Mouse (Mus musculus) cerebellum, adult 2 months (tissue): ENCODE measurements around the gene Nudt13. TPM values are rescaled to one million over a fixed set of nuclear protein-coding genes. Genes with fewer than 3 reads are reported as not detected.

Source experiments
- DNase-seq, 2 experiments: peaks; one replicate each; pipeline ENCODE4 v3.0.0; 2021
- H3K27ac ChIP-seq: fragments of 200-500 bp; 2 replicates; pipeline ENCODE4 v1.5.1; 2012; ENCODE audit warnings: low read length, control low read depth, inconsistent platforms; ENCODE audit not compliant: insufficient read depth
- H3K27me3 ChIP-seq: fragments of 200-500 bp; 2 replicates; pipeline ENCODE4 v1.6.1; 2012; ENCODE audit warnings: inconsistent platforms, mild to moderate bottlenecking, low read length, moderate library complexity; ENCODE audit not compliant: control insufficient read depth, insufficient read depth
- H3K4me1 ChIP-seq: fragments of 200-500 bp; 2 replicates; pipeline ENCODE4 v1.6.1; 2011; ENCODE audit warnings: low read length; ENCODE audit not compliant: control insufficient read depth, insufficient read depth
- H3K4me3 ChIP-seq: fragments of 200-500 bp; replicated peaks from 2 replicates; pipeline ENCODE3; 2011; ENCODE audit warnings: mild to moderate bottlenecking, low read depth, low read length, control low read depth; ENCODE audit not compliant: insufficient read depth
- CTCF ChIP-seq: fragments of 200-500 bp; IDR thresholded peaks from 2 replicates; pipeline ENCODE4 v1.5.1; 2011; ENCODE audit warnings: low read depth, mild to moderate bottlenecking, control low read depth, low read length, moderate library complexity, borderline replicate concordance; ENCODE audit not compliant: insufficient read depth
- POLR2A ChIP-seq: fragments of 200-500 bp; IDR thresholded peaks from 2 replicates; pipeline ENCODE4 v1.6.1; 2011; ENCODE audit warnings: low read length, control low read depth, borderline replicate concordance; ENCODE audit not compliant: insufficient read depth
- WGBS: fragments of 180-500 bp; shearing (Covaris S2); methylation state at CpG from one replicate; pipeline ENCODE4 v1.1.7; 2018; 5-methylcytosine and 5-hydroxymethylcytosine counted together
- polyA plus RNA-seq: library from polyadenylated mRNA; depleted of rRNA; stranded (reverse); fragments of >200 nt; gene quantifications from 2 replicates; pipeline ENCODE4 v1.2.3, GENCODE M21; 2012

The Nudt13 gene
- polyA plus RNA-seq, 1 experiment: 27.6 TPM

- H3K27ac ChIP-seq: no peak overlapping the region
- no peak for TF ChIP-seq CTCF
- no peak for TF ChIP-seq POLR2A
- DNase-seq: no peak
- H3K4me3 ChIP-seq: no peak overlapping the region
- WGBS: 78% methylated on average over 1 of the region's 1 CpGs
- H3K4me1 ChIP-seq: no peaks in the 10 kb centered on the region
- no peaks in the 10 kb centered on the region for H3K27me3 ChIP-seq
Observed at GRCm38 (mm10) chr14:20315137-20315536, 20.6 kb downstream of the Nudt13 start.

DNA sequence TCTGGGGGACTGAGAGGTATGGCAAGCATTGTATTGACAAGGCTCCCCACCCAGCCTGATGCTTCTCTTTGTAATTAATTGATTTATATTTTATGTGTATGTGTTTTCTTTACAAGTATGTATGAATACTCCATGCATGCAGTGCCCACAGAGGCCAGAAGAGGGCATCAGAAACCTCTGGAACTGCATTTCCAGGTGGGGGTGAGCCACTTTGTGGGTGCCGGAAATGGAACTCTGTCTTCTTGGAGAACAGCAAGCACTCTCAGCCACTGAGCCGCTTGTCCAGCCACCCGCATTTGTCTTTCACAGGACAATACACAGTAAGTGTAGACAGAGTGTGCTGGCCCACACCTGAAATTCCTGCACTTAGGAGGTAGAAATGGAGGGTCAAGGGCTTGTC lies 24.9 kb downstream of the Nudt13 start:
- DNase-seq: peak in 1 of 2 experiments; percentile 27
- H3K27me3 ChIP-seq: no peaks in the 10 kb centered on the region
- H3K4me3 ChIP-seq: no peak overlapping the region
- WGBS: 72% methylated on average over 3 of the region's 3 CpGs
- H3K4me1 ChIP-seq: no peaks in the 10 kb centered on the region
- no peak overlapping the region for H3K27ac ChIP-seq
- peak; percentile 42; the same call in 1 of the 2 replicates for TF ChIP-seq CTCF
- TF ChIP-seq POLR2A: no peak

DNA sequence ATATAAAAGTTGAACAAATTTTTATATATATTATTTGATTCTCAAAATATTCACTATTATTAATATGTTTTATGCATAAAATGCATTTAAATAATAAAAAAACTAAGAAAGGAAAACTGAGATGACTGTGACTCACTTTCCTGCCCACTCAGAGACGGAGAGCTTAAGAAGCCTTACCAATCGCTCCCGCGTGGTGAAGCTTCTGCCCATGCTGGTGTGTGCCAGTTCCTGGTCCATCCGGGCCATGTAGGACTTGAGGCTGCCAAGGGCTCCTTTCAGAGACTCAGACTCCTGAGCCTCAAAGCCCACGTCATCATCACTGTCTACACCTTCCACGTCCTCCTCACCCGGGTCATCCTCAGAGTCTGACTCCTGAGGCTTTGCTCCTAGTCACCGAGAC lies 29.7 kb downstream of the Nudt13 start:
- DNase-seq: no peak
- H3K4me1 ChIP-seq: no peaks in the 10 kb centered on the region
- WGBS: 94% methylated on average over 9 of the region's 9 CpGs
- TF ChIP-seq CTCF (no peak), POLR2A (no peak)
- H3K27ac ChIP-seq: no peak overlapping the region
- no peaks in the 10 kb centered on the region for H3K27me3 ChIP-seq
- no peak overlapping the region for H3K4me3 ChIP-seq

GRCm38 (mm10) chr14:20328474-20328873 lies 34.0 kb downstream of the Nudt13 start:
- 72% methylated on average over 9 of the region's 9 CpGs for WGBS
- TF ChIP-seq POLR2A: no peak
- TF ChIP-seq CTCF: no peak
- H3K27me3 ChIP-seq: no peaks in the 10 kb centered on the region
- H3K4me3 ChIP-seq: no peak overlapping the region
- H3K27ac ChIP-seq: no peak overlapping the region
- no peaks in the 10 kb centered on the region for H3K4me1 ChIP-seq
- no peak for DNase-seq

GRCm38 (mm10) chr14:20331316-20331715 lies 36.8 kb downstream of the Nudt13 start:
- no peaks in the 10 kb centered on the region for H3K4me1 ChIP-seq
- H3K27me3 ChIP-seq: no peaks in the 10 kb centered on the region
- WGBS: 94% methylated on average over 4 of the region's 4 CpGs
- no peak overlapping the region for H3K27ac ChIP-seq
- no peak for DNase-seq
- TF ChIP-seq POLR2A: no peak
- no peak for TF ChIP-seq CTCF
- H3K4me3 ChIP-seq: no peak overlapping the region

DNA sequence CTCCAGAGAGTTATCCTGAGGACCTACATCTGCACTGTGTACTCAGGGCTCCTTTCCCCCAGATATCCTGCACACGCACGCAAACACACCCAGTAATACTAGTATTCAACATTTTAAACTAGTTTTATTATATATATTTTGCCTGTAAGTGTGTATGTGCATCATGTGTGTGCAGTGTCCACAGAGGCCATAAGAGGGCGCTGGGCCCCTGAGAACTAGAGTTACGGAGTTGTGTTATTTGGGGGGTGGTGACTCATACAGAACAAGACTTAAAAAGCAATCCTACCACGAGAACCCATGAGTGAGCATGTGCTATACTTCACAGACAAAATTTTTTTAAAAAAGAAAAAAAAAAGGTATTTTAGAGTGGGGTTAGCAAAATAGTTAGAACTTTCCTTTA lies 44.9 kb downstream of the Nudt13 start:
- TF ChIP-seq CTCF: no peak
- TF ChIP-seq POLR2A: no peak
- DNase-seq: no peak
- no peaks in the 10 kb centered on the region for H3K4me1 ChIP-seq
- H3K27me3 ChIP-seq: no peaks in the 10 kb centered on the region
- WGBS: 95% methylated on average over 5 of the region's 5 CpGs
- no peak overlapping the region for H3K27ac ChIP-seq
- H3K4me3 ChIP-seq: no peak overlapping the region

GRCm38 (mm10) chr14:20340149-20340548 lies 45.7 kb downstream of the Nudt13 start:
- peak; percentile 28; the same call in 1 of the 2 replicates for TF ChIP-seq CTCF
- TF ChIP-seq POLR2A: no peak
- Histone ChIP-seq H3K27ac (no peak overlapping the region), H3K4me3 (no peak overlapping the region), H3K27me3 (no peaks in the 10 kb centered on the region), H3K4me1 (no peaks in the 10 kb centered on the region)
- WGBS: 84% methylated on average over 8 of the region's 8 CpGs
- DNase-seq: no peak

DNA sequence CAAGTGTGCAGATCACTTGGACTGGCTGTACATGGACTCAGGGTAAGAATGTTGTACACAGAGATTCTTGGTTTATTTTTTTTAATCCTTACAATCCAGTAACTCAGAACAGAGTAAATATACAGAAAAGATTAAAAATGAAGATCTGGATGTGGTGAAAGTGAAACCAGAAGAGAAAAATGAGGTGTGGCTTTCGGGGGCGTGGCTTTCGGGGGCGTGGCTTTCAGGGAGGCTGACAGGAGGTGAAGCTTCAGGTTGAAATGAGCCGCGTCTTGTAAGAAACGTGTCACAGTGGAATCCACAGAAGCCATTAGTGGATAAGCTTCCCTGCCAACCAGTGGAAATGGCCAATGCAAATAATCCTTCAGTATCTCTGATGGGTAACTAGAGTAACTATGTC lies 46.4 kb downstream of the Nudt13 start:
- TF ChIP-seq POLR2A: no peak
- TF ChIP-seq CTCF: no peak
- Histone ChIP-seq H3K4me3 (no peak overlapping the region), H3K27ac (no peak overlapping the region), H3K4me1 (no peaks in the 10 kb centered on the region), H3K27me3 (no peaks in the 10 kb centered on the region)
- DNase-seq: no peak
- WGBS: 80% methylated on average over 7 of the region's 7 CpGs
